Mouse (Mus musculus): ENCODE data around the gene Trim27. TPM values are rescaled to one million over a fixed set of nuclear protein-coding genes. Genes with fewer than 3 reads are reported as not detected.

Gene Trim27
- polyA plus RNA-seq (2015; fragmentation: Nextera tagmentation; extraction: Ambion mirVana): 160 and 174 TPM in 2 replicates

DNA sequence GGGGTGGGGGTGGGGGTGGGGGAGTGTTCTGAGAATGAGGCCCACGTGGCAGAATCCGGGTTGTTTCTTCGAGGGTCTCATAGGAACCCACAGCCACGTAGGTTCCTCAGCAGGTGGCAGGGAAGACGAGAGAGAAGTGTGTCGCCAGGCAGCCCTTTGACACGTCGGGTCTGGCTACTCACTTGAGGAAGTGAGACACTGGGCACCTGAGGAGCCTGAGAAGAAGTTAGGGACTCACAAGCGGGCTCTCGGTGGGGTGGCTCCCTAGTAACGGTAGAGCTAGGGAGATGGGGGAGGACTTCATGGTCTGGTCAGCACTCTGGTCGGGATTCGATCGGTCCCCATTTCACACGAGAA lies at the start of gene Trim27:
Trim27 (plus strand) TSS at position 79 of the 357 bp plus-strand sequence.
- no peak for DNase-seq (ENCODE audit: low spot score)

DNA sequence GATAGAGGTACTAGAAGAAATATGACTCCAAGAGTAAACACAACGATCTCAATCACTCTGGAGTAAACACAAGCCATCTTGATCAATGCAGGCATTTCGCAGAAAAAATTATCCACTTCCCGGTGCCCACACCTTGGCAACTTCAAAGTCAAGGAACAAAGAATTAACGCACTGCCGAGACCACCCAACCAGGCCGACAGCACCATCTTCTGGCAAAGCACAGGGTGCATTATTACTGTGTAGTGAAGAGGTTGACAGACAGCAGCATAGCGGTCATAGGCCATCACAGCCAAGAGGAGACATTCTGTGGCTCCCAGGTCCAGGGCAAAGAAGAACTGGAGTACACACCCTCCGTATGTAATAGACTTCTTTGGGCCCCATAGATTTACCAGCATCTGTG lies 36.8 kb upstream of the Trim27 start:
- DNase-seq (ENCODE audit: low spot score): peak; percentile 51

DNA sequence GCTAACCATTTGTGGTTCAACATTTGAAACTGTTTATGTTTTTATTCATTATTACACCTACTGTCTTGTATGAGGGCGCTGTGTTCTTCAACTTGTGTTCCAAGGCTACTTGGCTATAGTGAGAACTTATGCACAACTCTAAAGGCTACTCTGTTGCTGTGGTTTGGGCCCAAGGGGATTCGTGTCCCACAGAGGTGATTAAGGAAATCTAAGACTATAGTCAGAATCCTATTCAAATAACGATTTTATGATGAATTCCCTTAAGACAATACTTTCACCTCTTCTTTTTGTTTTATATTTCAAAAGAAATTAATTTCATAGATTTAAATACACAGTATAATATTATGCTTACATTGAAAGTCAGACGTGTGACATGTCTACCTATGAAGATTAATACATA lies 33.5 kb upstream of the Trim27 start, which contains the start of gene Olfr1368:
Olfr1368 (minus strand) TSS at position 101 of the 400 bp plus-strand sequence.
- DNase-seq (ENCODE audit: low spot score): no peak

DNA sequence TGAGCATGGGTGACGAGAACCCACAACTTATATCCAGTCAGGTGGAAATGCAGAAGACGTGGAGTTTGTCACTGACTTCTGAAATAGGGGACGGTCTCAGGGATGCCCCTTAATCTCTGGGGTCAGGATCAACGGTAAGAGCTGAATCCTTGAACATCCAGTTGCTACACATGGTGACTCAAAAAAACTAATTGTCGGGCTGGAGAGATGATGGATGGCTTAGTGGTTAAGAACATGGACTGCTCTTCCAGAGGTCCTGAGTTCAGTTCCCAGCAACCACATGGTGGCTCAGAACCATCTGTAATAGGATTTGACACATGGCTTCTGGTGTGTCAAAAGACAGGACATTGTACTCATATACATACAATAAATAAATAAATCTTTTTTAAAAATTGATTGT lies 23.4 kb upstream of the Trim27 start:
- DNase-seq (ENCODE audit: low spot score): no peak

DNA sequence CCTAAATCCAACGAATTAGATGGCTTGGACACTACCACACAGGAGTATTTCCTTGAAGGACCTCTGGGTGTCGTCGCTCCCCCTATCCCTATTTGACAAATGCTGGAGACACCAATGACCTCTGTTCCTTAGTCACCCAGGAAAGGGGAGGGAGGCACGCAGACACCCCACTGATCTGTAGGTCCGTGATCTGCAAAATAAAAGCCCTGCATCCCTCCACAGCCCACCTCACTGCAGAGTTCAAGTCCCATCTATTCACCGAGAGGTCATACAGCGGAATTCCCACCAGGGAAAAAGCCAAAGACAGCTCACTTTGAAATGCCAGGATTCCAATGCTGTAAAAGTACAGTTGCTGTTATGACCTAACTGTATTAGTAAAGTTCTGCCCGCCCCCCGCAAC lies 21.2 kb upstream of the Trim27 start:
- DNase-seq (ENCODE audit: low spot score): no peak

DNA sequence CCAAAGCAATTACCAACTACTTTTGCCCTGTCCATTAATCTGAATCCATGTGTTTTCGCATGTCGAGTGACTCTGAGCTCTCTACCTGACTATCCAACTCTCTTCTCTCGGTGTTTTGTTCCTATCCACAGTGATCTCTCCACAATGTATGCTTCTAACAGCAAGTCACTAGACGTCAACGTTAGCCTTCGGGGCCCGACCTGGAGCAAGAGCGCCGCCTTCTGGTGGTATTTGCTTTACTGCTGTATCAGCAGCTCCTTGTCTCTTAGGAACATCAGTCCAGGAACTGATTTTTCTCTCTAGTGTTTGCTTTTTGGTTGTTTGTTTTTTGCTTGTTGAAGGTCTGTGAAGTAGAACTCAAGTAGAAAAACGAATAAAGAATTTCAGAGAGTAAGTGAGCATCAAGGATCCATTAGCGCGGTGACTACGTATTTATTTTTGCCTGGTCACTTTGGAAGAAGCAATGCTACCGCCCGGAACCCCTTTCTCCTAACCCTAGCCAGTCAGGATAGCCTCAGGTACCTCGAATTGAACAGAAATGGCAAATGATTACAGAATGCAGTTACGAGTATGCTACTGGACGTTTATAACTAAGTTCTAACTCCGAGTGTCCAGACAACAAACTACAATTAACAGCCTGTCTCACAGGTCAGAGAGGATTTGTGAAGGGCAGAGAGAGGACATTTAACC lies 20.3 kb upstream of the Trim27 start:
- DNase-seq (ENCODE audit: low spot score): peak; percentile 82

DNA sequence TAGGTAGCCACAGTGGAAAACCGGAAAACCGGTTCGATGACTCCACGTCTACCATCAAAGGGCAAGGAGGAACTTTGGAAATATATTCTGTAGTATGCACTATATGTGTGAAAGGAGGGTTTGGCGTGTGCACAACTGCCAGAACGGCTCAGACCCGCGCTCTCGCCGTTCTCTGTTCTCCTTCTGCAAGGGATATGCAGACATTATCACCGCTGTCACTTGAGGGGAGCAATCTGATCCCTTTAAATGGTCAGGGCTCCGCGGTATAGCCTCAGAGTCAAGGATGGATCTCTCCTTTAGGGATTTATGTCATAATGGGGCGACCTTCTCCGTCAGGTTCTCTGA lies 19.8 kb upstream of the Trim27 start:
- DNase-seq (ENCODE audit: low spot score): peak; percentile 33

DNA sequence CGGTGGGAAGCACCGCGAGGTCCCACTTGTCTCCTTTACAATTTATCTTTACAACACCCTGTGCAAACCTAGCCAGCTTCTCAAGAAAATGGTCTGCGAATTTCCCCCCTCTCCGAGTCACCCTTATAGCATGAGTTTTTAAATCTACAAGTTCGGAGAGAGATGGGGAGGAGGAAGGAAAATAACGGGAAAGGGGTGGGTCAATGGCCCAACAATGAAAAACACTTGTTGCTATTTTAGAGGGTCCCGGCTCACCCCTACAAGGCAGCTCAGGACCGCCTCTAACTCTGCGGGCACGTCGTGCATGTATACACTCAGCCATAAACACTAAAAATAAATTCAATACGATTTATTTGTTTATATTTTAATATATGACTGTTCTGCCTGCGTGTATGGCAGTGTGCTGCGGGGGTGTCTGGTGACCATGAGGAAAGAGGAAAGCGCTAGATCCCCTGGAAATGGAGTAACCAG lies 19.2 kb upstream of the Trim27 start:
- peak; percentile 29 for DNase-seq (ENCODE audit: low spot score)

DNA sequence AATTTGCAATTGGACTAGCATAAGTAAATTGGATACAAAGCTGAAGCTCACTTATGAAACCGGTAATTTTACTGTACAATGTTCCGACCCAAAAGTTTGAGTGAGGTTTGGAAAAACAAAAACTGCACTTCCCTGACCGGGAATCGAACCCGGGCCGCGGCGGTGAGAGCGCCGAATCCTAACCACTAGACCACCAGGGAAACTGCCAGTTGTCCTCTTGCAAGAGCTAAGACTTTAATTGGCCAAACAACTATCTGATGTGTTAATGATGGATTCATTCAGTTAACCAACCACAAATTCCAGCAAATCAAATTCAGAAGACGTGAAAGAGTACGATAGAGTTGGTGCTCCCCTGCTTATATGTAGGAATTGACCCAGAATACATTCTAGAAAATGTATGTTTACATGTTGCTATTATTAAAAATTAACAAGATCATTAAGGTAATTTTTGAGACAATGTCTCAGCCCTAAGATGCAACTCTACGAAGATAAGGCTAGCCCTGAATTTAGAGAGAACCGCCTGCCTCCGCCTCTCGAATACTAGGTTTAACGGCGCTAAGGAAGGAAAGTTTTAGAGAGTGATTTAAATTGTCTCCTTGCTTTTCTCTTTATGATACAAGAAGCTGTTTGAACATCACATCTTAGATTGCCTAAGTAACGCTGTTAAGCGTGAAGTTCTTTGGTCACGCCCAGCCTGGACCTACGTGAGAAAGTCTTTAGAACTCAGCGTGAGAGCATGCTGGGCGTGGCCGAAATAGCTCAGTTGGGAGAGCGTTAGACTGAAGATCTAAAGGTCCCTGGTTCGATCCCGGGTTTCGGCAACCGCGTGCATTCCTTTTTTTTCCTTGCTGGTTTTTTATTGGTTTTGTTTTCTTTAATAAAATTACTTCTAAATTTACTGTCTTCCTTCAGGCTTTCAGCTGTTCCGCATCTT lies 18.3 kb upstream of the Trim27 start:
- DNase-seq (ENCODE audit: low spot score): peak; percentile 94

DNA sequence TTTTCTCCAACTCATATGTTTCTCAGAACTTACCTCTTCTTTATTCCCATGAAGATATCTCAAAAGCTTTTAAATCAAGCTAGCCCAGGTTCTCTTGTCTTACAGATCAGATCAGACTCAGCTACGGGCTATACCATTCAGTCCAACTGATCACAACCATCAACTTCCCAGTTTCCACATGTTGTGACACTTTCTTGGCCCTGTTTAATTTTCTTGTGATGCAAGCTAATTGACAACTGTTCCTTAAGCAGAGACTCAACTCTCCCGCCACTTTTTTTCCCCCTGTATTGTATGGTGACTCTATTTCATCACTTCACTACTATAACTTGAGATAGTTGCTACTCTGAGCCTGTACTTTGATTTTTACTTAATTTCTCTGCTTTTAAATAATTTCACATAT lies 17.7 kb upstream of the Trim27 start:
- no peak for DNase-seq (ENCODE audit: low spot score)

DNA sequence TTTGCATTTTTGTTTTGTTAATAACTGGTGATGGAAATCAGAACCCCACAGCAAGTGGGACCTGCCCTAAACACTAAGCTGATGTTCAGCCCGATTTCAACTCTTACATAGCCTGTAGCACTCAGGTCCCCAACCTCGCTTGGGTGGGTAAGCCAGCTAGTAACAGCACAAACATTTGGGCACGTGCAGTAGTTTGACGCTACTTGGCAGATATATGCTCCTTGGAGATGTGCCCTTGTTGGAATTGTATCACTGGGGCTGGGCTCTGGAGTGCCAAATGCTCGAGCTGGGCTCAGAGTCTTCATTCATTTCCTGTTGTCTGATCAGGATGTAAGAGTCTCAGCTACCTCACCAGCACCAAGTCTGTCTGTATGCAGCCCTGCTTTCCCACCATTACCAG lies 16.7 kb upstream of the Trim27 start:
- no peak for DNase-seq (ENCODE audit: low spot score)

DNA sequence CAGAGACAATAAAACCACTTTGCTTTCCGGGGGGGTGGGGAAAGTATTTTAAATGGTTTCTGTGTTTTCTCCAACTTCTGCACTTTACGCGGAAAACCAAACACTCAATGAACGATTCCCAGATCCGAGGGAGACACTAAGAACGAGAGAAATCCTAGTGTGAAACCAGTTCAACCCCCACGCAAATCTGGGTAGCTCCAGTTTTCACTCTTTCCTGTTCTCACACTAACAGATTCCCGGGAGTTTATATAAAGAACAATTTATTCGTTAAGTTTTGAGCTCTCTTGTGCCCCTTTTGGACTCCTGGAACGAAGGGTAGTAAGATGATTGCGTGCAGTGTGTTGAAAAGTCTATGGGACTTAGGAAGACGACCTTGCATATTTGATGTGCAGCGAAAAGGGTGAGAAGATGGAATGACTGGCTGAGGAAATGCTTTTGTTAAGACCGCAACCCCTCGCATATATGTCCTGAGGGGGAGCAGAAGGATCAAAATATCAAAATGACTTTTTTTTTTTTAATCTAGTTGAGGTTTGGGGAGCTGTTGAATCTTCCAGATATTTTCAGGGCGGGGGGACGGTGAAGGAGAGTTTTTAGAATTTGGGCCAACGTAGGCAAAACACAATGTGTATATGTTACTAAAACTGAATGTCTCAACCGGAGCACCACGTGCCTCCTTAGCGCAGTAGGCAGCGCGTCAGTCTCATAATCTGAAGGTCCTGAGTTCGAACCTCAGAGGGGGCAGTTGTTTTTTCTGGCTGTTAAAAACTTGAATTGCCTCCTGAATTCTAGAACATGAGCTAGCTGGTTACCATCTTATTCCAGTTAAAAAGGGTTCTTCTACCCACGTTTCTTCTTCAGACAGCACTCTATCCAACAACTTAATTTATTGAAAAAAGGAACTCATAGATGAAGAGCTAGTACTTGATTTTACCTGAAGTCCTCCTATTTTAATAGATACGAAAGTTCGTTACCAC lies 12.0 kb upstream of the Trim27 start:
- peak; percentile 91 for DNase-seq (ENCODE audit: low spot score)

DNA sequence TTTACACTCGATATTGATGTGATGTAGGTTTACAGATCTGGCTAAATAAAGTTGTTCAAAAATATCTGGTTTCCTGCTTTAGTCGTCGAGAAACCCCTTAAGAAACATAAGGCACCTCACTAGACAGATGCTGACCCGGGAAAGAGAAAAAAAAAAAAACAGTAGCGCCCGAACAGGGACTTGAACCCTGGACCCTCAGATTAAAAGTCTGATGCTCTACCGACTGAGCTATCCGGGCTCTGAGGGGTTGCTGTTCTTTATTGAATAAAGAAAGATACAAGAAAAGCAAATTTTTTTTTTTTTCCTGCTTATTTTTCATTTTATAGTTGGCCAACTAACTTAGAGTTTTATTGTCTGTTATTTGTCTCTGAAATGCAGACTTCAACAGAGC lies 11.3 kb upstream of the Trim27 start:
- peak; percentile 81 for DNase-seq (ENCODE audit: low spot score)

DNA sequence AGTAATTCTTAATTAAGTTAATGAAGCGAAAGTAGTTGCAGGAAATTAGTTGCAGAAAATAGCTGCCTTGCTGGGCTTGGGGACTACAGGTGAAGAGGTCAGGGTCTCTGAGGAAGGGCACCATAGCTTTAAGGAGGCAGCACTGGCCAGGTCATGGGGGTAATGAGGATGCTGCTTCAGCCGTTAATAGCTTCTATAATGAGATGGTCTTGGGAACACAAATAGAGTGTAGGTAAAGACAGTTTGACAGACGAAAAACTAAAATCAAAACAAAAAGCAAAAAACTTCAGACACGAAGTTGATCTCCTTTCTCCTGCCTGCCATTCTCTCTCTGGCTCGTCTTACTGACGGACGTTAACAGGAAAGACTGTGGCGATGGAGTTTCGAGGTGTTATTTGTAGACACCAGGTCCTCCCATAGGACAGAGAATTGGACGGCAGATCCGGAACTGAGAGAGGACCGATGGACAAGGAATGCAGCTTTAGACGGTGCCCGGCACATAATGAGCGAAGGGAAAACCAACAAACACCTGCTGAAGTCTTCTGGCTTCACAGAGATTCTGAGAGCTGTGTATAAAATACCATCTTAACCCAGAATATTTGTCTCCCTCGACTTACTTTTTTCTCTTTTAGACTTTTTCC lies 10.8 kb upstream of the Trim27 start:
- DNase-seq (ENCODE audit: low spot score): peak; percentile 56

DNA sequence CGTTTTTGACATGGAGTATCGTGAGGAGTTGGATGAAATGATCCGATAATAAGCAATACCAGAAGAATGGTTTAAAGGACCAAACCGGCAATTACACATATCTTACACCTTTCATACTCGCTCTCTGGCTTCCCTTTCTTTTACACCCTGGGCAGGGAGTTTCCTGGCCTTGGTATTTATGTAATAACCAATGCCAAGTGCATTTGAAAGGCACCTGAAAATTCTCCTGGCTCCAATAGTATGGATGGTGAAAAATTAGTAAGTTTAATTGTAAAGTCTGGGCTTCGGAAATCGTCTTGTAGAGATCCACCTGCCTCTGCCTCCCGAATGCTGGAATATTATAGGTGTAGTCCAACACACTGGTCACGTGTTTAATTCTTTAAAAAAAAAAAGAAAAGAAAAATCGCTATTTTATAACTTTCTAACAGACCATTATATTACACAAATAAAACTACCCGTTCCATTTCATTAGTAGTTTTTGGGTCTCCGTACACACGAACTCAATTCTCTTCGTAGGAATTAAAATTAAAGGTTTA lies 10.1 kb upstream of the Trim27 start:
- DNase-seq (ENCODE audit: low spot score): no peak

DNA sequence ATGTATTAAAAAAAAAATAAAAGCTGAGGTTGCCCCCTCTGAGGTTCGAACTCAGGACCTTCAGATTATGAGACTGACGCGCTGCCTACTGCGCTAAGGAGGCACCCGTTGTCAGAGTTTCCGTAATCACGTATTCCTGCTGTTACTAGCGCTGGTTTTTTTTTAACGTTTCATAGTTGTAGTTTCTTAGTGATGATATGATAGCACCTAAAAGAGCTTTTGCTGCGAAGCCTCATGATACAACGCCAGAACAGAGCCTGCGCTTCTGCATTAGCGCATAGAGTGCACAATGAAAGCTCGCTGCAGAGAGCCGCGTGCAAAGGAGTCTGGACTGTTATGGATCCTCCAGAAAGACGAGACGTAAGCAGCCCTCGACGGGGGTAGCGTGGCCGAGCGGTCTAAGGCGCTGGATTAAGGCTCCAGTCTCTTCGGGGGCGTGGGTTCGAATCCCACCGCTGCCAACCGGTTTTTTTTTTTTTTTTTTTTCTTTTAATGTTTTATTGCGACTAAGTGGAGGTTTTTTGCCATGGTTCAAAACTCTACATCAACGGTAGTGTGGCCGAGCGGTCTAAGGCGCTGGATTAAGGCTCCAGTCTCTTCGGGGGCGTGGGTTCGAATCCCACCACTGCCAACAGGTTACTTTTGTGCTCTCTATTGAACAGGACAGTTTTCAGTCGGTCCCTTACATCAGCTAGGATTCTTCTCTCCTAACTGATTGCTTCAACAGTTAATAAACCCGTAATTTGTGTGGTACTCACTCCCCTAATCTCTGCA lies 9.4 kb upstream of the Trim27 start:
- DNase-seq (ENCODE audit: low spot score): peak; percentile 94

DNA sequence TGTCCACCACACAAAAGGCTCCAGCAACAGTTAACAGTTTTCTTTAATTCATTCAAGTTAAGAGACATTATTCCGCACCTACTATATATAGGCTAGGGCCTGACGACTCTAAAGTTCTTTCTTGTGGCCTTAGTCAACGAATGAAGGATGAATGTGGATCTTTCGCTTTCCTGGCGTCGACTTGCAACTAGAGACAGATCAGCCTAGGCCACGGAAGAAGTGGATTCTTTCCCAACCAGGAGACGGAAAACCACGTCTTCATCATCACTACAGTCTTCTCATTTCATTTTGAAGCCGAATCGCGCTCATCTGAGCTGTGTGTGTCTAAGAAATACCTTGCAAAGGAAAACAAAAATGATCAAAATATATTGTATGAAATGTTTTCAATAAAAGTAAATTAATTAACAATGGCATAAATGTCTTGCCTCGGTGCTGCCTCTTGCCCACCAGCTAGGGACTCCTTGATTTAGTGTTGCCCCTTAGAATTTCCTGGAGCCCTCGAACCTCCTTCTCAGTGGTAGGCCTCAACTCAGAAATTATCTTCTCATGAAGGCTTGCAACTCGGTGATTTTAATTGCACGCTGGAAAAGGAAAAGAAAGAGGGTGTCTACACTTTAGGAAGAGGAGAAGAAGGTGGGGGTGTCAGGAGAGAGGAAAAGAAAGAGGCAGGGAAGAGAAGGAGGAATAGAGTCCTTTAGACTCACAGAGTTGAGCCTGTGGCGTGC lies 8.7 kb upstream of the Trim27 start:
- DNase-seq (ENCODE audit: low spot score): no peak

DNA sequence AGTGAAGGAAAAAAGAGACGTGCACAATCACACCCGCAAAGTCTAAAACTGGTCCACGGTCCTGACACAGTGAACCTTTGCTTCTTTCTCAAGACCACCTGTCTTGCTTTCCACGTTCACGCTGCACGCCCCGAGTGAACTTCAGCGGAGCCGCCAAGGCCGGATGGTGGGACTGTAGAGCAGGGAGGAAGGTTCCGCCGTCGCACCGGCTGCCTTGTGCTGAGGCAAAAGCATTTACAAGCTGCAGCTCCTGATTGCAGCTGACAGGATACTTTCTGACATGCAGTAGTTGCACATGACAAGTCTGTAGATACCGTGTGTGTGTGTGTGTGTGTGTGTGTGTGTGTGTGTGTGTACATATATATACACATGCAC lies 8.1 kb upstream of the Trim27 start:
- peak; percentile 33 for DNase-seq (ENCODE audit: low spot score)

DNA sequence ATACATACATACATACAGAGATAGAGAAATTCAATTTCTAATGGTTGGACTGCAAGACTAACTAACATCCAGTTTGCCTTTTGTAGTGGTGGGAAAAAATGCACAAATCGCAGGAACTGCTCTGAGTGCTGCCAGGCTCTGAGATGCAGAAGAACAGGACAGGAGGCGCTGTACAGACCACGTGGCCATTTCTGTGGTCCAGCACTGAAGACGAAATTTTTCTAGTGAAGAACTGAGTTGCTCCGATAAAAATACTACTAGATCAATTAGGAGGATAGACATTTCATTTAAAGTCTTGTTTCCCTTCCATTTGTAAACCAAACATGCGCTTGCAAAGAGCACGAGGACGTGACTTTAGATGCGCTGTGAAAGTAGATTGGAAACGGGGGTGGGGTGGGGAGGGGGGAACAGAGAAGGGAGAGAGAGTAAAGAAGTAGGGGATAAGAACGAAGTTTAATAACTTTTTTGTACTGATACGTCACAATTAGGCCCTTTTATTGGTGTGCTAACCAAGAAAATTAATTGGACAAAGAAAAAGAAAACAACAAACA lies 7.6 kb upstream of the Trim27 start:
- DNase-seq (ENCODE audit: low spot score): peak; percentile 43

All from thymus, postnatal 0 days (tissue).